Mouse (Mus musculus): ENCODE results near the gene Cybc1. TPM values are rescaled to one million over a fixed set of nuclear protein-coding genes. Genes with fewer than 3 reads are reported as not detected.

Cybc1 gene
- 29.4 and 33.8 TPM in 2 replicates for polyA plus RNA-seq (2016; fragmentation: Nextera tagmentation; extraction: Ambion mirVana)

GRCm38 (mm10) chr11:121229018-121229439 lies at the start of gene Cybc1:
Gene Cybc1 (minus strand): TSS chr11:121229322.
- DNase-seq (ENCODE audit: low spot score): peak; percentile 79
- Histone ChIP-seq H3K4me1 (peaks cover 21% of the 10 kb centered on the region), H3K4me3 (peak within 1 kb of the TSS; percentile 81), H3K36me3 (peaks cover 34% of the 10 kb centered on the region), H3K27ac (peak within 1 kb of the TSS; percentile 88), H3K27me3 (ENCODE audit: low read depth, poor library complexity, severe bottlenecking) (no peaks in the 10 kb centered on the region), H3K9me3 (replicated peaks) (no peaks in the 10 kb centered on the region)
- under 1% methylated on average over 23 of the region's 23 CpGs for WGBS

DNA sequence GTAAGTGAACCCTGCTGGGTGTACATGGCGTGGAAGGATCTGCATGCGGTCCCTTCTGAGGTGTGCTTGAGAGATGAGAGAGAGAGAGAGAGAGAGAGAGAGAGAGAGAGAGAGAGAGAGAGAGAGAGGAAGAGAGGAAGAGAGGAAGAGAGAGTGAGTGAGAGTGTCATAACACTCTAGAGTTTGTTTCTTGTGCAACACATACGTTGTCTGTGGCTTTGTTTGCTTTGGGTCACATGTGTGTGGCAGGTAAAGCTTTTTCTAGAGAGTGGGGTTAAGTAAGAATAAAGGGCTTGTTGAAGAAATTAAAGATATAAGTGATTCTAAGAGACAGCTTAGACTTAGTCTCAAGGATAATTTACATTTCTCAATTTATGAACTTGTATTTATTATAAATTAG lies 48.9 kb upstream of the Cybc1 start:
- Histone ChIP-seq H3K9me3 (replicated peaks) (no peaks in the 10 kb centered on the region), H3K36me3 (peaks cover 59% of the 10 kb centered on the region)
- WGBS: 96% methylated on average over 3 of the region's 3 CpGs

DNA sequence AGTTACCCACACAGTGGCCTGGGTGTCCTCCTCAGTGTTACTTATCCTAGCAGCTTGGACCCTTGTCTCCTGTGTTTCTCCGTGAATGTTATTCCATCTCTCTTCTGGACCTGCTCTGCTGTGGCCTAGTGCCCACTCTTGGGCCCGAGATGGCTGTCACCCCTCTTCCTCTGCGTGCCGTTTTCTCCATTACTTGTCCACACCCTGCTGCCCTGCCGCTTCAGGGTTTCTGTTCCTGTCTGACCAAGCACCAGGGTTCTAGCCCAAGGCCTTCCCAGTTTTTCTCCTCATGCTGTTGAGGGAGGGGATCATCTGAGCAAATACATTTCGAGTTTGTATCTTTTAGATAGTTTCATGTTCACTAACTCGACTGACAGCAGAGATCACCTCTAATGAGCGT lies 48.4 kb upstream of the Cybc1 start:
- 95% methylated on average over 8 of the region's 8 CpGs for WGBS
- no peak overlapping the region for H3K27ac ChIP-seq

More for the DNA sequence above, 48.9 kb upstream of the Cybc1 start:
- Histone ChIP-seq H3K4me1 (no peaks in the 10 kb centered on the region), H3K4me3 (no peak overlapping the region), H3K27me3 (ENCODE audit: low read depth, poor library complexity, severe bottlenecking) (no peaks in the 10 kb centered on the region), H3K27ac (no peak overlapping the region)
- no peak for DNase-seq (ENCODE audit: low spot score)

DNA sequence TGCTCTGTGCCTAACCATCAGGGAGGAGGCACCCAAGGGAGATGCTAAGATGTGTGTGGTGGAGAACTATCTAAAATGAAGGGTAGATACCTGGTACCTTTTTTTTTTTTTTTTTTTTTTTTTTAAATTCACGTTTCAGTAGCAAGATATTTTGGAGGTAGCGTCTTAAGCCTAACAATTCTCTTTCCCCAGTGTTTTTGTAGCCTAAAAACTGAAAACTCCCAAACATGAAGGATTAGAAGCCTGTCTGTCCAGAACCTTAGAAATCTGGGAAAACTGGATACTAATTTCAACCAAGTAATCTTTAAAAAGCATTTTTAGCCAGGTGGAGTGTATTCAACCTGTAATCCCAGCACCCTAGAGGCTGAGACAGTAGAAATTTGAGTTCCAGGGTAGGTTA lies 32.0 kb upstream of the Cybc1 start:
- Histone ChIP-seq H3K27me3 (ENCODE audit: low read depth, poor library complexity, severe bottlenecking) (no peaks in the 10 kb centered on the region), H3K36me3 (peaks cover 58% of the 10 kb centered on the region), H3K4me1 (peaks cover 19% of the 10 kb centered on the region), H3K4me3 (peak overlapping the region; percentile 99), H3K9me3 (replicated peaks) (no peaks in the 10 kb centered on the region), H3K27ac (peak overlapping the region; percentile 94)
- no peak for DNase-seq (ENCODE audit: low spot score)
- WGBS: 56% methylated on average over 2 of the region's 2 CpGs

More for the DNA sequence above, 48.4 kb upstream of the Cybc1 start:
- peaks cover 60% of the 10 kb centered on the region for H3K36me3 ChIP-seq
- no peaks in the 10 kb centered on the region for H3K9me3 ChIP-seq (replicated peaks)
- no peaks in the 10 kb centered on the region for H3K4me1 ChIP-seq
- no peak overlapping the region for H3K4me3 ChIP-seq
- no peaks in the 10 kb centered on the region for H3K27me3 ChIP-seq (ENCODE audit: low read depth, poor library complexity, severe bottlenecking)
- no peak for DNase-seq (ENCODE audit: low spot score)

DNA sequence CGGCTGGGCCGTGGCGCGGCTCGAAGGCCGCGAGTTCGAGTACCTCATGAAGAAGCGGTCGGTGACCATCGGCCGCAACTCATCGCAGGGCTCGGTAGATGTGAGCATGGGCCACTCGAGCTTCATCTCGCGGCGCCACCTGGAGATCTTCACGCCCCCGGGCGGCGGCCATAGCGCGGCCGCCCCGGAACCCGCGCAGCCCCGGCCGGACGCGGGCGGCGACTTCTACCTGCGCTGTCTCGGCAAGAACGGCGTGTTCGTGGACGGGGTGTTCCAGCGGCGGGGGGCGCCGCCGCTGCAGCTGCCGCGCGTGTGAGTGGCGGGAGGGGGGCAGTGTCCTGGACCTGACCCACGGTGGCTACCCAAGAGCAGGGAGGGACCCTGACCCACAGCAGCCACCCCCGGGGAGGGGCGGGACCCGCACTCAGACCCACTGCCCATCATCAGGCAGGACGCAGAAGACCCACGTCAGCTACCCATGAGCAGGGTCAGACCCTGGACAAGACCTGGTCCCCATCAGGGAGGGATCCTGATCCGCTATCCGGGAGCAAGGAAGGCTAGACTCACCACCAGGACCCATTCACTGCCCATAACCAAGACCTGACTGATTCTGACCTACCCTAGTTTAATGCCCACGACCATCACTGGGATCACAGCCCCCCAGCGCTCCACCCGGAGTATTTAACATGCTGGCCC lies 31.2 kb upstream of the Cybc1 start:
- no peaks in the 10 kb centered on the region for H3K9me3 ChIP-seq (replicated peaks)
- peaks cover 58% of the 10 kb centered on the region for H3K36me3 ChIP-seq
- H3K27me3 ChIP-seq (ENCODE audit: low read depth, poor library complexity, severe bottlenecking): no peaks in the 10 kb centered on the region
- H3K4me3 ChIP-seq: peak overlapping the region; percentile 99
- peak overlapping the region; percentile 94 for H3K27ac ChIP-seq
- H3K4me1 ChIP-seq: peaks cover 19% of the 10 kb centered on the region
- 2% methylated on average over 60 of the region's 60 CpGs for WGBS
- DNase-seq (ENCODE audit: low spot score): peak; percentile 59

GRCm38 (mm10) chr11:121259160-121260100 lies 30.3 kb upstream of the Cybc1 start, which contains the start of gene Foxk2:
Gene Foxk2 (plus strand): TSS chr11:121259990.
- WGBS: 5% methylated on average over 91 of the region's 91 CpGs
- H3K27me3 ChIP-seq (ENCODE audit: low read depth, poor library complexity, severe bottlenecking): no peaks in the 10 kb centered on the region
- peak within 1 kb of the TSS; percentile 99 for H3K4me3 ChIP-seq
- peaks cover 19% of the 10 kb centered on the region for H3K4me1 ChIP-seq
- DNase-seq (ENCODE audit: low spot score): peak; percentile 92
- H3K9me3 ChIP-seq (replicated peaks): no peaks in the 10 kb centered on the region
- peak within 1 kb of the TSS; percentile 94 for H3K27ac ChIP-seq
- peaks cover 58% of the 10 kb centered on the region for H3K36me3 ChIP-seq

DNA sequence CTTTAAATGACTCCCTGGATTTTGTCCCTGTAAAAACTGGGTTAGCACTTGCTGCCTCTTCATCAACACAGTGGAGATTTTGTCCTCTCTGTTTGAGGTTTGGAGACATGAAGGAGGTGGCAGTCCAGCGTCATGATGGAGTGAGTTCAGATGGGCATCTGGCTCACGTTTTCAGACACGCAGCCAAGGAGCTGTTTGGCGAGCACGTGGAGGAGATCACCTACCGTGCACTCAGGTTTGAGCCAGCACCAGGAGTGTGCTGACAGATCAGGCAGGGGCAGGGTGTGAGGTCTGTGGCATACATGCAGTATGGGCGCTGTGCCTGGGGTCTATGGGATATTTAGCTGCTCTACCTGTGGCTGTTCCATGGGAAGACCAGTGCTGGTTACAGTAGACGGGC lies 21.1 kb upstream of the Cybc1 start:
- Histone ChIP-seq H3K27ac (no peak overlapping the region), H3K9me3 (replicated peaks) (no peaks in the 10 kb centered on the region), H3K27me3 (ENCODE audit: low read depth, poor library complexity, severe bottlenecking) (no peaks in the 10 kb centered on the region), H3K4me3 (no peak overlapping the region), H3K36me3 (peaks cover 98% of the 10 kb centered on the region), H3K4me1 (no peaks in the 10 kb centered on the region)
- DNase-seq (ENCODE audit: low spot score): no peak
- WGBS: 86% methylated on average over 8 of the region's 8 CpGs

- Histone ChIP-seq H3K4me3 (no peak overlapping the region), H3K36me3 (peaks cover 59% of the 10 kb centered on the region), H3K4me1 (peaks cover 14% of the 10 kb centered on the region; the same call in 1 of the 2 replicates), H3K9me3 (replicated peaks) (no peaks in the 10 kb centered on the region), H3K27ac (no peak overlapping the region), H3K27me3 (ENCODE audit: low read depth, poor library complexity, severe bottlenecking) (no peaks in the 10 kb centered on the region)
- 95% methylated on average over 2 of the region's 2 CpGs for WGBS
- no peak for DNase-seq (ENCODE audit: low spot score)
Measured at GRCm38 (mm10) chr11:121239669-121240068, 10.5 kb upstream of the Cybc1 start.

GRCm38 (mm10) chr11:121237345-121238128 lies 8.4 kb upstream of the Cybc1 start:
- no peaks in the 10 kb centered on the region for H3K9me3 ChIP-seq (replicated peaks)
- no peak for DNase-seq (ENCODE audit: low spot score)
- H3K36me3 ChIP-seq: peaks cover 38% of the 10 kb centered on the region
- peaks cover 14% of the 10 kb centered on the region; the same call in 1 of the 2 replicates for H3K4me1 ChIP-seq
- H3K4me3 ChIP-seq: peak overlapping the region; percentile 71
- 7% methylated on average over 28 of the region's 28 CpGs for WGBS
- no peaks in the 10 kb centered on the region for H3K27me3 ChIP-seq (ENCODE audit: low read depth, poor library complexity, severe bottlenecking)
- peak overlapping the region; percentile 98 for H3K27ac ChIP-seq

- Histone ChIP-seq H3K4me1 (peaks cover 14% of the 10 kb centered on the region; the same call in 1 of the 2 replicates), H3K9me3 (replicated peaks) (no peaks in the 10 kb centered on the region), H3K36me3 (peaks cover 31% of the 10 kb centered on the region), H3K27ac (peak within 1 kb of the TSS; percentile 98), H3K27me3 (ENCODE audit: low read depth, poor library complexity, severe bottlenecking) (no peaks in the 10 kb centered on the region), H3K4me3 (peak within 1 kb of the TSS; percentile 71)
- under 1% methylated on average over 50 of the region's 50 CpGs for WGBS
- peak; percentile 96 for DNase-seq (ENCODE audit: low spot score)
Measured at GRCm38 (mm10) chr11:121236564-121237344, 7.6 kb upstream of the Cybc1 start, which contains the start of gene Narf. Gene Narf (plus strand): TSS chr11:121237253.

- peak; percentile 43 for DNase-seq (ENCODE audit: low spot score)
- Histone ChIP-seq H3K9me3 (replicated peaks) (no peaks in the 10 kb centered on the region), H3K27ac (peak overlapping the region; percentile 98), H3K36me3 (peaks cover 20% of the 10 kb centered on the region), H3K4me3 (peak overlapping the region; percentile 71), H3K4me1 (peaks cover 14% of the 10 kb centered on the region; the same call in 1 of the 2 replicates), H3K27me3 (ENCODE audit: low read depth, poor library complexity, severe bottlenecking) (no peaks in the 10 kb centered on the region)
- WGBS: 28% methylated on average over 9 of the region's 9 CpGs
Measured at GRCm38 (mm10) chr11:121235475-121236238, 6.5 kb upstream of the Cybc1 start.

All from limb, embryonic 10.5 days (tissue).